Mouse (Mus musculus): ENCODE data around the gene Agtrap. TPM values are rescaled to one million over a fixed set of nuclear protein-coding genes. Genes with fewer than 3 reads are reported as not detected.
"Not testable (repeated sequence)": the region's sequence is repeated elsewhere in the genome, so short reads cannot be mapped to it uniquely, and the experiment has no call there.

Agtrap gene
- polyA plus RNA-seq, 1 experiment: 106 TPM

- TF ChIP-seq POLR2A (IDR thresholded peaks at IDR 0.05; ENCODE audit: control insufficient read depth, extremely low read depth, insufficient read depth, low read length, poor library complexity) (no peak), CTCF (IDR thresholded peaks at IDR 0.05; ENCODE audit: borderline replicate concordance, control insufficient read depth, extremely low read depth, insufficient read depth, low read length, poor library complexity) (no peak)
- peaks cover 11% of the 10 kb centered on the region; the same call in 1 of the 2 replicates for H3K4me1 ChIP-seq (replicated peaks; ENCODE audit: control insufficient read depth, insufficient read depth, low read length)
- WGBS: 23% methylated on average over 2 of the region's 2 CpGs
- no peak overlapping the region for H3K4me3 ChIP-seq (ENCODE audit: control insufficient read depth, insufficient read depth, low read length)
- no peak overlapping the region for H3K27ac ChIP-seq (ENCODE audit: control insufficient read depth, insufficient read depth, low read length)
- peaks cover 18% of the 10 kb centered on the region for H3K27me3 ChIP-seq (ENCODE audit: control insufficient read depth, insufficient read depth, low read length)
- DNase-seq: no peak
- no peaks in the 10 kb centered on the region for H3K36me3 ChIP-seq (ENCODE audit: control insufficient read depth, insufficient read depth, low read length)
Observed at GRCm38 (mm10) chr4:148128672-148129071, 40.8 kb upstream of the Agtrap start.

DNA sequence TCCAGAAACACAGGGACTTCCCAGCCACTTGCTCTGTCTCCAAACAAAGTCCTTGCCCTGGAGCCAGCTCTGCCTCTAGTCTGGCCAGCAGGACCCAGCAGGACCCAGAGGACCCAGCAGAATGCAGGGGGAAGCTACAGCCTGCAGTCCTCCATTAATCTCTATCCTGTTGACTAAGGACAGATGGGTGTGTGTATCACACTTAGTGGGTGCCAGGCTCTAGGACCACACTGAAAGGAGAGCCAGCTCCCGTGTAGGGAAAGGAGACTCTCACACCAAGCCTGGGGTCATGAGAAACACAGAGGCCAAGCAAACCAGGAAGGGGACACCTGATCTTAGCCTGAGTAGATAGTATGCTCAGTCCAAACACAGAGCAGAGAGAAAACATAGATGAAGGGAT lies 40.4 kb upstream of the Agtrap start:
- Histone ChIP-seq H3K27me3 (ENCODE audit: control insufficient read depth, insufficient read depth, low read length) (peaks cover 18% of the 10 kb centered on the region), H3K4me1 (replicated peaks; ENCODE audit: control insufficient read depth, insufficient read depth, low read length) (peaks cover 11% of the 10 kb centered on the region; the same call in 1 of the 2 replicates), H3K36me3 (ENCODE audit: control insufficient read depth, insufficient read depth, low read length) (no peaks in the 10 kb centered on the region), H3K27ac (ENCODE audit: control insufficient read depth, insufficient read depth, low read length) (no peak overlapping the region), H3K4me3 (ENCODE audit: control insufficient read depth, insufficient read depth, low read length) (no peak overlapping the region)
- no peak for TF ChIP-seq POLR2A (IDR thresholded peaks at IDR 0.05; ENCODE audit: control insufficient read depth, extremely low read depth, insufficient read depth, low read length, poor library complexity)
- TF ChIP-seq CTCF (IDR thresholded peaks at IDR 0.05; ENCODE audit: borderline replicate concordance, control insufficient read depth, extremely low read depth, insufficient read depth, low read length, poor library complexity): no peak
- no peak for DNase-seq
- WGBS: 71% methylated on average over 1 of the region's 1 CpGs

DNA sequence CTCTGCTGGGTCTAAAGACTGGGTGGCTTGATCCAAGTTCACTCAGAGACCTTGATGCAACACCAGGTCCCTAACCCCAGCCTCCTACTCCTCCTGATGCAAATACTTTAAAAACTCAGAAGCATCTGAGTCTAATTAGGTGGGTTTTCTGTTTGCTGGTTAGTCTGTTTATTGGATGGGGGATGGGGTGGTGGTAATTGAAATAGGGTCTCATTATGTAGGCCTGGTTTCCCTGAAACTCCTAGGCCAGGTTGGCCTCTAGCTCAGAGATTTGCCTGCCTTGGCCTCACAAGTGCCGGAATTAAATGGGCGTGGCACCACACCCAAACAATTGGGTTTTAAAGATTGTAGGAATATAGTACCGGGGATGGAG lies 34.8 kb upstream of the Agtrap start:
- no peaks in the 10 kb centered on the region for H3K36me3 ChIP-seq (ENCODE audit: control insufficient read depth, insufficient read depth, low read length)
- no peak for DNase-seq
- H3K27me3 ChIP-seq (ENCODE audit: control insufficient read depth, insufficient read depth, low read length): no peaks in the 10 kb centered on the region; the same call in 1 of the 2 replicates
- WGBS: 97% methylated on average over 3 of the region's 3 CpGs
- H3K4me1 ChIP-seq (replicated peaks; ENCODE audit: control insufficient read depth, insufficient read depth, low read length): peaks cover 4% of the 10 kb centered on the region
- TF ChIP-seq POLR2A (IDR thresholded peaks at IDR 0.05; ENCODE audit: control insufficient read depth, extremely low read depth, insufficient read depth, low read length, poor library complexity) (no peak), CTCF (IDR thresholded peaks at IDR 0.05; ENCODE audit: borderline replicate concordance, control insufficient read depth, extremely low read depth, insufficient read depth, low read length, poor library complexity) (no peak)
- no peak overlapping the region for H3K27ac ChIP-seq (ENCODE audit: control insufficient read depth, insufficient read depth, low read length)
- H3K4me3 ChIP-seq (ENCODE audit: control insufficient read depth, insufficient read depth, low read length): no peak overlapping the region

DNA sequence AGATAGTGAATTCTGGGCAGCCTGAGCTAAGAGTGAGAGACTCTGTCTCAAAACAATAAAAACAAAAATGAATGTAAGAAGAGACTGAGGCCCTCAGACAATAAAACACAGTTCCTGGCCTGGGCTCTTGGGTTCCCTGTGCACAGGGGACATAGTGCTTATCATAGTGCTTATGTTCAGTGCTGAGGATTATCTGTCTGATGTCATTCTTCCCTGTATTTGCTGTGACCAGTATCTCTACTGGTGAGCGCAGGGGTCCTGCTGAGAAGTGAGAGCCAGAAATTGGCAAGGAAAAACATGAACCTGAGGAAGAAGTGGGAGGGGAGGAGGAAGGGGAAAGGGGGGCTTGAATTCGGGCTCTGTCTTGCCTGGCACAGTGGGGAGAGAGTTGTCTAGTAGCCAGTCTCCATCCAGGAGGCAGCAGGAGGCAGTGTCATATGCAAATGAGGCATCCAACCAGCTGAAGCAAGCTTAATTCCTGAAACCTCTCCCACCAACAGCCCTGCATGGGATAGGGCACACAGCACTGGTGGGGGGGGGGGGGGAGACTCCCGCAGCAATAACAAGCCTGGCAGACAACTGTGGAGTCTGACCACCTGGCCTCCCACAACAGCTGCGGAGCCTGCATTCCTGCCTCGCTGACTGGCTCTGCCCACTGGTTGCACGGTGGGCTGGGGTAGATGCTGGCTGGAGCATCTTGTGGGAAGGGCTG lies 34.3 kb upstream of the Agtrap start:
- no peaks in the 10 kb centered on the region; the same call in 1 of the 2 replicates for H3K27me3 ChIP-seq (ENCODE audit: control insufficient read depth, insufficient read depth, low read length)
- H3K27ac ChIP-seq (ENCODE audit: control insufficient read depth, insufficient read depth, low read length): no peak overlapping the region
- no peak for DNase-seq
- H3K4me1 ChIP-seq (replicated peaks; ENCODE audit: control insufficient read depth, insufficient read depth, low read length): peaks cover 4% of the 10 kb centered on the region
- WGBS: 61% methylated on average over 6 of the region's 6 CpGs
- no peaks in the 10 kb centered on the region for H3K36me3 ChIP-seq (ENCODE audit: control insufficient read depth, insufficient read depth, low read length)
- TF ChIP-seq CTCF (IDR thresholded peaks at IDR 0.05; ENCODE audit: borderline replicate concordance, control insufficient read depth, extremely low read depth, insufficient read depth, low read length, poor library complexity) (no peak), POLR2A (IDR thresholded peaks at IDR 0.05; ENCODE audit: control insufficient read depth, extremely low read depth, insufficient read depth, low read length, poor library complexity) (no peak)
- H3K4me3 ChIP-seq (ENCODE audit: control insufficient read depth, insufficient read depth, low read length): no peak overlapping the region

GRCm38 (mm10) chr4:148121362-148121761 lies 33.5 kb upstream of the Agtrap start:
- no peak for DNase-seq
- Histone ChIP-seq H3K36me3 (ENCODE audit: control insufficient read depth, insufficient read depth, low read length) (no peaks in the 10 kb centered on the region), H3K4me3 (ENCODE audit: control insufficient read depth, insufficient read depth, low read length) (no peak overlapping the region), H3K27me3 (ENCODE audit: control insufficient read depth, insufficient read depth, low read length) (no peaks in the 10 kb centered on the region; the same call in 1 of the 2 replicates), H3K4me1 (replicated peaks; ENCODE audit: control insufficient read depth, insufficient read depth, low read length) (peaks cover 4% of the 10 kb centered on the region), H3K27ac (ENCODE audit: control insufficient read depth, insufficient read depth, low read length) (no peak overlapping the region)
- WGBS: 91% methylated on average over 4 of the region's 4 CpGs
- TF ChIP-seq CTCF (IDR thresholded peaks at IDR 0.05; ENCODE audit: borderline replicate concordance, control insufficient read depth, extremely low read depth, insufficient read depth, low read length, poor library complexity): no peak
- TF ChIP-seq POLR2A (IDR thresholded peaks at IDR 0.05; ENCODE audit: control insufficient read depth, extremely low read depth, insufficient read depth, low read length, poor library complexity): no peak

DNA sequence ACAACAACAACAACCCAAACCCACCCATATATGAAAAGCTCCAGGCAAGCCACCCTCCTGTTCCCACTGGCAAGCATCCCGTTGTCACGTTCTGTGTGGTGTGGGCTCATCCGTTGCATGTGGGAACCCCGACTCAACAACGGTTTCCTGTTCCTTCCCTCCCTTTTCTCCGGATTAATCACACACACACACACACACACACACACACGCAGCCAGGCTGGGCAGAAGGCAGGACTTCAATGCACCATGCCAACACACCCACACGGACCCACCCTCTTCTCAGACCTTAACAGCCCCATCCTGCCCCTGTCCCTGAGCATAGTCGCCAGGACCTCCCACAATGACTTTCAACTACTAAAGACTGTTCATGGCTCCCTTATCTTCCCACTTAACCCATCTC lies 32.7 kb upstream of the Agtrap start:
- Histone ChIP-seq H3K27me3 (ENCODE audit: control insufficient read depth, insufficient read depth, low read length) (no peaks in the 10 kb centered on the region; the same call in 1 of the 2 replicates), H3K4me1 (replicated peaks; ENCODE audit: control insufficient read depth, insufficient read depth, low read length) (peaks cover 4% of the 10 kb centered on the region), H3K27ac (ENCODE audit: control insufficient read depth, insufficient read depth, low read length) (no peak overlapping the region), H3K4me3 (ENCODE audit: control insufficient read depth, insufficient read depth, low read length) (no peak overlapping the region), H3K36me3 (ENCODE audit: control insufficient read depth, insufficient read depth, low read length) (no peaks in the 10 kb centered on the region)
- WGBS: 47% methylated on average over 9 of the region's 9 CpGs
- no peak for TF ChIP-seq CTCF (IDR thresholded peaks at IDR 0.05; ENCODE audit: borderline replicate concordance, control insufficient read depth, extremely low read depth, insufficient read depth, low read length, poor library complexity)
- TF ChIP-seq POLR2A (IDR thresholded peaks at IDR 0.05; ENCODE audit: control insufficient read depth, extremely low read depth, insufficient read depth, low read length, poor library complexity): no peak
- DNase-seq: no peak

GRCm38 (mm10) chr4:148119578-148119977 lies 31.7 kb upstream of the Agtrap start:
- not testable (repeated sequence) for H3K4me1 ChIP-seq (replicated peaks; ENCODE audit: control insufficient read depth, insufficient read depth, low read length); H3K36me3 ChIP-seq (ENCODE audit: control insufficient read depth, insufficient read depth, low read length); H3K4me3 ChIP-seq (ENCODE audit: control insufficient read depth, insufficient read depth, low read length); H3K27me3 ChIP-seq (ENCODE audit: control insufficient read depth, insufficient read depth, low read length); H3K27ac ChIP-seq (ENCODE audit: control insufficient read depth, insufficient read depth, low read length); DNase-seq
- WGBS: 93% methylated on average over 9 of the region's 9 CpGs

Measured in thymus, adult 2 months (tissue).